Mouse (Mus musculus): ENCODE measurements around the gene Pdzd2. TPM values are rescaled to one million over a fixed set of nuclear protein-coding genes. Genes with fewer than 3 reads are reported as not detected.

The Pdzd2 gene
- polyA plus RNA-seq, 1 experiment from 2014 or later: 4.9 TPM

DNA sequence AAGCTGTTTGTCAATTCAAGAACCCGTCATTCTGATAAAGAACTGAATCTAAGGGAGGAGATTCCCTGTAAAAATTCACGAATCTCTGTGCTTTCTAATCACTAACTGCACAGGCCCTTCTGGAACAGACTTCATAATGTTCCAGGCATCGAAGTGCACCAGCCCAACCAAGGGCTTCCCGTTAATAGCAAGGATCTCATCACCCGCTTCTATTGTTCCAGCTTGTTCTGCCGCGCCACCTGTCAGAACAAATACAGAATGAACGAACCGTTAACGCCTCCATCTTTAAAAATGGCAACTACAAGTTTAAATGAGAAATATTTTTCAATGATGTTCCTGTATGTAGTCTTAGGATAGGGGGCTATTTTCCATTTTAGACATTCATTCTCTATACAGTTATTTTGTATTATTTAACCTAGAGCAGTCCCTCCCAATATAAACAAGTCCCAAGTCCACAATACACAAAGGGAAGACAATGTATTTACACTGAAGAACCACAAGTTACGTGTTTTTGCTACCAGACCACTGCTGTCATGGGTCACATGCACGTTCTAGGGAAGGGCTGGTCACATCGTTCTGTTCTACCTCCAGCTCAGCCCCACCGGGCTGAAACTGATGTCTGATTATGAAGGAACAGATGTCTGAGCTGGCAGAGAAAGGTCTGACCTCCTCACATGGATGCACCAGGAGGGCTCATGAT lies 377.6 kb downstream of the Pdzd2 start:
- H3K4me3 ChIP-seq: no peak overlapping the region
- no peak for DNase-seq (ENCODE audit: low spot score)
- H3K27ac ChIP-seq: no peak overlapping the region
- 92% methylated on average over 14 of the region's 14 CpGs for WGBS
- peaks cover 18% of the 10 kb centered on the region for H3K4me1 ChIP-seq (replicated peaks)
- H3K27me3 ChIP-seq (ENCODE audit: insufficient read depth, poor library complexity, severe bottlenecking): no peaks in the 10 kb centered on the region
- H3K9me3 ChIP-seq: no peaks in the 10 kb centered on the region
- peaks cover 8% of the 10 kb centered on the region; the same call in 1 of the 2 replicates for H3K36me3 ChIP-seq

DNA sequence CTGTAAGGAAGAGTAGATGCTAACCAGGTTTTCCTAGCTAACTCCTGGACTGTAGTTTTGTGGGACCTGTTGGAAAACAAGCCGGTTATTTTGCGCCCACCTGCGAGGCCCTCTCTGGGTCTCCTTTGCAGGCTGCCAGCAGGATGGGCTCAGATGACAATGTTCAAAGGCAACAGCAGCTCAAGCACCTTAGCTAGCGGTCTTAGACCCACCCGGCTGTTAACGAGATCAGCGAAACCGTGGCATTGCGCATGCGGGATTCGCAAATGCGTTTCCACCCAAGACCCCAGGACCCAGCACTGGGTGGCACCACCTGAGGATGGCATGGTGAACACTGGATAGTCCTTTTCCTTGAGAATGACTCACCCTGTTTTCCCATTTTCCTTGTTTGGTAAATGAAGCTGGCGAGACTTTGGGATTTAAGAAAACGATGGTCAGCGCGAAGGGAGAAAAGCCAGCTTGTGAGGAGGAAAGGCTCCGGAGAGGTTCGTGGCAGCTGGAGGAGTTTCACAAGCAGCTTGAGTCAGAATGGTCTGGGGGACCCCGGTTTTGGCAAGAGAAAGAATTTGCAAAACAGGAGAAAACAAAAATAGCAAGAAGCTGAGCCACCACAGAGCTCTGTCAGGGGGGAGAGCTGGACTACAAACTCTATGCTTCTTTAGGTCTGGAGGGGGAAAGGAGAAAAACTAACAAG lies 379.1 kb downstream of the Pdzd2 start:
- whole genome bisulfite sequencing: 79% methylated on average over 19 of the region's 19 CpGs
- Histone ChIP-seq H3K9me3 (no peaks in the 10 kb centered on the region), H3K36me3 (peaks cover 22% of the 10 kb centered on the region), H3K4me3 (no peak overlapping the region), H3K27me3 (ENCODE audit: insufficient read depth, poor library complexity, severe bottlenecking) (no peaks in the 10 kb centered on the region), H3K27ac (no peak overlapping the region), H3K4me1 (replicated peaks) (peaks cover 5% of the 10 kb centered on the region)
- DNase-seq (ENCODE audit: low spot score): no peak

DNA sequence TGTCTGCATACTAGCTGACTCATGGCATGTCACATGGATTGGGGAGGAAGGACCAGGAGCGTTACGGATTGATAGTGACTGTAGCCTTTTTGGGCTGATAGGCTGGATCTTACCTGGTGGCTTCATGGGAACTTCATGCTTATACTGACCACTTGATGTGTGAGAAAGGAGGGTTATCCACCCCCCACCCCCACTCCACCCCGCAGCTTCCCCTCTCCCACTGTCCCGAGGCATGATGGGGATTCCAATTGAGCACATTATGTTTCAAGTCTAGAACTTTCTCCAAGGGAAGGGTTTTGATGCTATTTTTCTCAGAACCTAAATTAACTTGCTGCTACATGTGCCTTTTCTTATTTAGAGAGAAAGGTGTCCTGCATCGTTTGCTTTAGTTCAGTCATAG lies 381.3 kb downstream of the Pdzd2 start:
- H3K27me3 ChIP-seq (ENCODE audit: insufficient read depth, poor library complexity, severe bottlenecking): no peaks in the 10 kb centered on the region
- H3K4me3 ChIP-seq: no peak overlapping the region
- no peak overlapping the region for H3K27ac ChIP-seq
- 92% methylated on average over 5 of the region's 5 CpGs for WGBS
- no peaks in the 10 kb centered on the region for H3K9me3 ChIP-seq
- H3K4me1 ChIP-seq (replicated peaks): no peaks in the 10 kb centered on the region
- H3K36me3 ChIP-seq: peaks cover 43% of the 10 kb centered on the region
- no peak for DNase-seq (ENCODE audit: low spot score)

DNA sequence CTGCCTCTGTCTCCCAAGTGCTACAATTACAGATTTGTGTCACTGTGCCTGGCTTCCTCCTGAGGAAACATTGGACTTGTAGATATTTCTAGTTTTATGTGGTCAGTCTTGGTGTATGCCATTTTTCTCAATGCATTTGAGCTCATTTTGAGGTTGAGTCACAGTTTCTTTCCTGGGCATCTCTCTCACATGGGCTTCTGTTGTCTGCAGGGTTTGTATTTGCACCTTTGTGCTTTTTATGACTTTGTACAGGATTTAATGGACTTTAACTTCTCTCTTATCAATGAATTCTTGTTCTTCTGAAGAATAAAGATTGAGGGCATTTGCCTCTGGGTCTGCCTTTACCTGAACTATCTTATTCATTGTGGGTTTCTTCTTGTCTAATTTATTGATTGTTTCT lies 382.3 kb downstream of the Pdzd2 start:
- H3K4me1 ChIP-seq (replicated peaks): no peaks in the 10 kb centered on the region
- H3K9me3 ChIP-seq: no peaks in the 10 kb centered on the region
- H3K27ac ChIP-seq: no peak overlapping the region
- no peak overlapping the region for H3K4me3 ChIP-seq
- no peak for DNase-seq (ENCODE audit: low spot score)
- H3K36me3 ChIP-seq: peaks cover 52% of the 10 kb centered on the region
- H3K27me3 ChIP-seq (ENCODE audit: insufficient read depth, poor library complexity, severe bottlenecking): no peaks in the 10 kb centered on the region

DNA sequence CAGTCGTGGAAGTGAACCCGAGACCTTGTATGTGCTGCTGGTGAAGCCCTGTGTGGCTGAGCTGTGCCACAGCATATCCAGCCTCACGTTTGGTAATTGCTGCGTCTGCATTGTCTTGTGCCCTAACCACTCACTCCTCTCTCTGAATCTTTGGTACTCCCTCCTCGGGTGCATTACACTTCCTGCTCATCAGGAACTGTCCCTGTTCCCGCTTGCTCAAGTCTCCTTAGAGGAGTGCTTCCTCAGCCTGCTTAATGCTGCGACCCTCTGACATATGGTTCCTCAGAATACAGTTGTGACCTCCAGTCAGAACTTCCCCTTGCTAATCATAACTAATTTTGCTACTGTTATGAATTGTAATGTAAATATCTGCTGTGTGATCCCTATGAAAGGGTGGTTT lies 383.8 kb downstream of the Pdzd2 start:
- Histone ChIP-seq H3K4me1 (replicated peaks) (no peaks in the 10 kb centered on the region), H3K36me3 (peaks cover 68% of the 10 kb centered on the region), H3K27me3 (ENCODE audit: insufficient read depth, poor library complexity, severe bottlenecking) (no peaks in the 10 kb centered on the region), H3K4me3 (no peak overlapping the region), H3K27ac (no peak overlapping the region), H3K9me3 (no peaks in the 10 kb centered on the region)
- no peak for DNase-seq (ENCODE audit: low spot score)
- WGBS: 88% methylated on average over 7 of the region's 7 CpGs

DNA sequence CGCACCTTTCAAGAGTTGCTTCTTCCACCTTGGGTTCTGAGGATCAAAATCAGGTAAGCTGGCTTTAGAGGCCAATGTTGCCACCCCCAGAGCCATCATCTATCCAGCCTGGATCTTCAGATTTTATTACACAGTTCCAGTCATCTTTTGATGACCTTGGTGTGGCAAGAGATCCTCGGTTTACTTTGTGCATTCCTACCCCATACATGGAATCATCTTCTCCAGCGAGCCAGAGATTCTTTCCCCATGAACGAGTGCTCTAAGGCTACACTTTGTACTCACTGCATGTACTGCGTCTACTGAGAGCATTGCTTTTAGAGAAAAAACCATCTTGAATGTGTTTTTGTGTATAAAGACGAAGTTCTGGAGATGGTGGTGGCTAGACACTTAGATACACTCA lies 384.5 kb downstream of the Pdzd2 start:
- H3K4me3 ChIP-seq: no peak overlapping the region
- H3K9me3 ChIP-seq: no peaks in the 10 kb centered on the region
- no peak for DNase-seq (ENCODE audit: low spot score)
- H3K36me3 ChIP-seq: peaks cover 68% of the 10 kb centered on the region
- no peak overlapping the region for H3K27ac ChIP-seq
- 93% methylated on average over 6 of the region's 6 CpGs for WGBS
- no peaks in the 10 kb centered on the region for H3K27me3 ChIP-seq (ENCODE audit: insufficient read depth, poor library complexity, severe bottlenecking)
- no peaks in the 10 kb centered on the region for H3K4me1 ChIP-seq (replicated peaks)

DNA sequence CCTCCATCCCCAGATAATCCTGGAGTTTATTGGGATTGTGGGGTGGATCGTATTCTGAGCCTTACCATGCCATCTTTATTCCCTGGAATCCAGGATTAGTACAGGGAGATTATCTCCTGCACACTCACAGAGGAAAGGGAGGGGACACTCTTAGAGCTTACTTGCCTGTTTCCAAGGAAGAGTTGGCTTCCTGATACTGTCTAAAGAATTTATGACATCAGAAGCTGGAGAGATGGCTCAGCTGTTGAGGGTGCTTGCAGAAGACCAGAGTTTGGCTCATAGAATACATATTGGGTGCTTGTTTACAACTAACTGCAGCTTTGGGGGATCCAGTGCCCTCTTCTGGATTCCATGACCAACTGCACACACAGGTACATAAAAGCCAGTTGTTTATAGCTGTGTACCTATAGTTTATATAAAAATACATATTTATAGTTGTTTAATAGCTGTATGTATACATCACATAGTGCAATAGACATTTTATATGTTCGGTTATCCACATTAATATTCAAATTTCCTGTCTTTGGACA lies 385.4 kb downstream of the Pdzd2 start:
- Histone ChIP-seq H3K4me3 (no peak overlapping the region), H3K36me3 (peaks cover 77% of the 10 kb centered on the region), H3K9me3 (no peaks in the 10 kb centered on the region), H3K4me1 (replicated peaks) (no peaks in the 10 kb centered on the region), H3K27me3 (ENCODE audit: insufficient read depth, poor library complexity, severe bottlenecking) (no peaks in the 10 kb centered on the region), H3K27ac (no peak overlapping the region)
- no peak for DNase-seq (ENCODE audit: low spot score)
- 91% methylated on average over 2 of the region's 2 CpGs for WGBS

DNA sequence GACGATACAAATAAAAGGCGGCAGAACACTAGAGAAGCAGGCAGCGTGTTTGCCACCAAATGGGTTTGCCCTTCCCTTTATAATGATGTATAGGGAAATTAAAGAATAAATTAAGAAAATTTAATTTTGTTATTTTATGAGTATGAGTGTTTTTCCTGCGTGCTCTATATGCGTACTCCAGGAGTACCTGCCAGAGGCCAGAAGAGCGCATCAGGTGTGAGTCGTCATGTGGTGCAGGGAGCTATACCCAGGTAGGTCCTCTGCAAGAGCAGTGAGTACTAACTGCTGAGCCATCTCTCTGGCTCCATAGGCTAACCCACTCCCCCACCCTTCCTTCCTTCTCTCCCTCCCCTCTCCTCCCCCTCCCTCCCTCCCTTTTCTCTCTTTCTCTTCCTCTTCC lies 388.3 kb downstream of the Pdzd2 start:
- no peaks in the 10 kb centered on the region for H3K4me1 ChIP-seq (replicated peaks)
- H3K27me3 ChIP-seq (ENCODE audit: insufficient read depth, poor library complexity, severe bottlenecking): no peaks in the 10 kb centered on the region
- no peaks in the 10 kb centered on the region for H3K9me3 ChIP-seq
- no peak overlapping the region for H3K27ac ChIP-seq
- DNase-seq (ENCODE audit: low spot score): no peak
- H3K4me3 ChIP-seq: no peak overlapping the region
- WGBS: 96% methylated on average over 7 of the region's 7 CpGs
- peaks cover 86% of the 10 kb centered on the region for H3K36me3 ChIP-seq

DNA sequence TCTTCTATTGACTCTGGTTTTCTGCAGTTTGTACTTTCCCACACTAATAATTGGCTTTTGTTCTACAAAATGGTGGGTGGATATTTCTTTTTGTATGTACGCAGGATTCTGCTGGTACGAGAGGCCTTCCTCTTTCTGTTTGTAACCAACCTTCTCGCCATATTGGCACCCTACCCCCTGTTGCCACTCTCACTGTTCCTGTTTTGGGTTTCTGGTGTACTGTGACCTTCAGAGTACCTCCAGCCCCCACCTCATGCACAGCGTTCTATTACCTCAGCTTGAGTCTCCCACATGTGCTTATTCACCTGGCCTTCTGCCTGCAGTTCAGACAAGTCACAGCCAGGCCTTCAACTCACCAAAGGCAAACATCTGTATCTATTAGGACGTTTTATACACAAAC lies 389.9 kb downstream of the Pdzd2 start:
- no peak overlapping the region for H3K4me3 ChIP-seq
- WGBS: 91% methylated on average over 5 of the region's 5 CpGs
- H3K36me3 ChIP-seq: peaks cover 86% of the 10 kb centered on the region

DNA sequence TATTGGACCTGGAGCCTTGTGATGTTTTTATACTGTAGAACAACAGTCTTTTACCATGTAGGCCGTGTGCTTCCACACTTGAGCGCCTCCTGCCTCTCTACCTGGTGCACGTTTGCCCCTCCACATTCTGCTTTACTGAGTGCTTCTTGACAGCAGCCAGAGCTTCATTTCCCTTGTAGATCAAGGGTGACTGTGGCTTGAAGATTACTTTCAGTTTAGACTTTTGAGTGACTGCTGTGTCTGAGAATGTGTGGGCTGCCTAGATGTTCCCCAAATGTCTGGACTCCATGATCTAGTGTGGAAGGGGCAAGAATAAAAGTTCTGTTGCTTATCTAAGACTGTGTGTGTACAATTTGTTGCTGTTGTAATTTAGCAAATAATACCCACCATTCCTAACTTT lies 390.8 kb downstream of the Pdzd2 start:
- Histone ChIP-seq H3K4me3 (no peak overlapping the region), H3K27ac (no peak overlapping the region), H3K9me3 (no peaks in the 10 kb centered on the region), H3K36me3 (peaks cover 87% of the 10 kb centered on the region), H3K4me1 (replicated peaks) (no peaks in the 10 kb centered on the region), H3K27me3 (ENCODE audit: insufficient read depth, poor library complexity, severe bottlenecking) (no peaks in the 10 kb centered on the region)
- WGBS: 87% methylated on average over 3 of the region's 3 CpGs
- DNase-seq (ENCODE audit: low spot score): no peak

More for the DNA sequence above, 389.9 kb downstream of the Pdzd2 start:
- no peak for DNase-seq (ENCODE audit: low spot score)
- no peaks in the 10 kb centered on the region for H3K4me1 ChIP-seq (replicated peaks)
- H3K27ac ChIP-seq: no peak overlapping the region
- no peaks in the 10 kb centered on the region for H3K27me3 ChIP-seq (ENCODE audit: insufficient read depth, poor library complexity, severe bottlenecking)
- no peaks in the 10 kb centered on the region for H3K9me3 ChIP-seq

DNA sequence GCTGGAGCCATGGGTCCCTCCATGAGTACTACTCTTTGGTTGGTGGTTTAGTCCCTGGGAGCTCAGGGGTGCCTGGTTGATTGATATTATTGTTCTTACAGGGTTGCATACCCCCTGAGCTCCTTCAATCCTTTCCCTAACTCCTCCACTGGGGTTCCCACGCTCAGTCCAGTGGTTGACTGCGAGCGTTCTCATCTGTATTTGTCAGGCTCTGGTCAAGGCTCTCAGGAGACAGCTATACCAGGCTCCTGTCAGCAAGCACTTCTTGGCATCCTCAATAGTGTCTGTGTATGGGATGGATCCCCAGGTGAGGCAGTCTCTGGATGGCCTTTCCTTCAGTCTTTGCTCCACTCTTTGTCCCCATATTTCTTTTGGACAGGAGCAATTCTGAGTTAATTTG lies 392.8 kb downstream of the Pdzd2 start:
- no peak for DNase-seq (ENCODE audit: low spot score)
- Histone ChIP-seq H3K27ac (no peak overlapping the region), H3K27me3 (ENCODE audit: insufficient read depth, poor library complexity, severe bottlenecking) (no peaks in the 10 kb centered on the region), H3K4me1 (replicated peaks) (peaks cover 3% of the 10 kb centered on the region), H3K9me3 (no peaks in the 10 kb centered on the region), H3K36me3 (peaks cover 86% of the 10 kb centered on the region), H3K4me3 (no peak overlapping the region)
- 96% methylated on average over 3 of the region's 3 CpGs for WGBS

DNA sequence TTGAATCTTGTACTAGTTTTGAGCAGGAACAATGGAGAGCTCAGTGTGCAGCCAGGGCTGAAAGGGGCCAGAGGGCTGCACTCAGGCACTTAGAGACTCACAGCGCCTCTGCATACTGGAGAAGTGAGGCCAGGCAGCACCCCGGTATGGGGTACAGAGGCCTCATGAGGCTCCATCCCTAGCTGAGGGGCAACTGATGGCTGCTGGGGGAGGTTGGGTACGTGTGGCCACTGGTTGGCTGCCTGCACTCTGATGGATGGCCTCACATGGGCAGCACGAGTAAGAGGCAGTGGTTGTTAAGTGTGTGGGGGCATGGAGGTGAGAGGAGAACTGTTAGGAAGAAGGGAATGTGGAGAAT lies 398.3 kb downstream of the Pdzd2 start:
- Histone ChIP-seq H3K27ac (peak overlapping the region; percentile 76), H3K27me3 (ENCODE audit: insufficient read depth, poor library complexity, severe bottlenecking) (no peaks in the 10 kb centered on the region), H3K9me3 (no peaks in the 10 kb centered on the region), H3K36me3 (peaks cover 46% of the 10 kb centered on the region), H3K4me3 (no peak overlapping the region), H3K4me1 (replicated peaks) (peaks cover 18% of the 10 kb centered on the region)
- DNase-seq (ENCODE audit: low spot score): peak; percentile 21
- 34% methylated on average over 4 of the region's 4 CpGs for WGBS

DNA sequence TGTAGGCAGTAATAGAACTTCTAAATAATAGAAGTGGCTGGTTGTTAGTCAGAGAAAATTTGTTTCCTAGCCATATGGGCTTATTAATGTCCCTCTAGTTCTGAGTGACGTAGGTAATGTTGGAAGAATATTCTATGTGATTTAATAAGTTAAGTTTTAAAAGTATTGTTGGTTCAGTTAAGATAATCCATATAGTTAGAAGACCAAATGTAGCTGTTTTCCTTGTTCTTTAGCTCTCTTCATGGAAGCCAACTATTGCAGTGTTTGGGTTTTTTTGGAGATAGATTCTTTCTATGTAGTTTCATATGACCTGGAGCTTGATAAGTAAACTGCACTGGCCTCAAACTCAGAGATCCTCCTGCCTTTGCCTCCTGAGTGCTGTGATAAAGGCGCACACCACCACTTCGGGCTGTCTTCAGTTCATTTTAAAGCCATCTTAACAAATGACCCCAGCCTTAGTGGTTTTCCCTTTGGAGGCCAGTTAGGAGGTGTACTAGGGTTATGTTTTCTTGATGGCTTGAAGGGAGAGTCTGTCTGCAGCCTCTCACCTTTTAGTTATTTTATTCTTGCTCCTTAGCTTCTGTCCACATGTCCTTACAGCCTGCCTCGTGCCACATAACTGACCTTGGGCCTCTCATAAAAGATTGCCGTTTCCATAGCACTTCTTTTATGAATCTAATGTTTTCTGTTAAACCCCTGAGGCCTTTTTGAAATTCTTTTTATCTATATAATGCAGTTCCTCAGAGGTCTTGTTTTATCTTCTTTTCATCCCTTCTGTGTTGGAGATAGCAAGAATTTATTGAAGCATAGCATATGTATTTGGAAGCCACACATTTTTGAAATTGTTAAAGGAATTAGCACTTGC lies 399.0 kb downstream of the Pdzd2 start:
- Histone ChIP-seq H3K27me3 (ENCODE audit: insufficient read depth, poor library complexity, severe bottlenecking) (no peaks in the 10 kb centered on the region), H3K4me1 (replicated peaks) (peaks cover 20% of the 10 kb centered on the region), H3K36me3 (peaks cover 41% of the 10 kb centered on the region), H3K4me3 (no peak overlapping the region), H3K27ac (peak overlapping the region; percentile 76), H3K9me3 (no peaks in the 10 kb centered on the region)
- 59% methylated on average over 5 of the region's 5 CpGs for WGBS
- no peak for DNase-seq (ENCODE audit: low spot score)
